Mouse (Mus musculus) limb, embryonic 11.5 days (tissue): Measurements from ENCODE around the gene Dyx1c1. TPM values are rescaled to one million over a fixed set of nuclear protein-coding genes. Genes with fewer than 3 reads are reported as not detected.

Experiments
- ATAC-seq: fragments of 200-750 bp; cut with Nextera tagmentation; 2 replicates; pipeline ENCODE4 v1.8.0; 2017; ENCODE audit warnings: low read depth; ENCODE audit not compliant: insufficient number of reproducible peaks, low FRiP score, low TSS enrichment
- DNase-seq: peaks from one replicate; pipeline ENCODE4 v3.0.0-alpha.2; 2015; ENCODE audit warnings: low spot score
- H3K27ac ChIP-seq: fragments of 300-500 bp; sonication (generic); replicated peaks from 2 replicates; pipeline ENCODE4 v1.5.1; 2014; ENCODE audit warnings: low read depth, mild to moderate bottlenecking, low read length
- H3K27me3 ChIP-seq: fragments of 300-500 bp; sonication (generic); 2 replicates; pipeline ENCODE4 v1.6.1; 2014; ENCODE audit warnings: mild to moderate bottlenecking, low read length, mixed read lengths; ENCODE audit not compliant: control insufficient read depth, insufficient read depth
- H3K36me3 ChIP-seq: fragments of 300-500 bp; sonication (generic); 2 replicates; pipeline ENCODE4 v1.6.1; 2014; ENCODE audit warnings: mild to moderate bottlenecking, low read length, moderate library complexity, mixed read lengths; ENCODE audit not compliant: control insufficient read depth, insufficient read depth
- H3K4me1 ChIP-seq: fragments of 300-500 bp; sonication (generic); 2 replicates; pipeline ENCODE4 v1.6.1; 2014; ENCODE audit warnings: low read length, mixed read lengths; ENCODE audit not compliant: control insufficient read depth, insufficient read depth
- H3K4me2 ChIP-seq: fragments of 300-500 bp; sonication (generic); 2 replicates; pipeline ENCODE4 v1.6.1; 2014; ENCODE audit warnings: low read depth, mild to moderate bottlenecking, moderate library complexity; ENCODE audit not compliant: severe bottlenecking
- H3K4me3 ChIP-seq: fragments of 300-500 bp; sonication (generic); 2 replicates; pipeline ENCODE4 v1.5.1; 2014; ENCODE audit warnings: low read depth, low read length
- H3K9ac ChIP-seq: fragments of 300-500 bp; sonication (generic); 2 replicates; pipeline ENCODE4 v1.6.1; 2014; ENCODE audit warnings: mild to moderate bottlenecking, low read length
- H3K9me3 ChIP-seq: fragments of 300-500 bp; sonication (generic); 2 replicates; pipeline ENCODE4 v1.6.1; 2016; ENCODE audit warnings: low read length; ENCODE audit not compliant: control insufficient read depth
- whole genome bisulfite sequencing: fragments of 180-500 bp; shearing (Covaris S2); extraction: QIAGEN DNeasy Blood & Tissue Kit; methylation state at CpG from one replicate; pipeline ENCODE4 v1.1.7; 2014; 5-methylcytosine and 5-hydroxymethylcytosine counted together
- polyA plus RNA-seq: library from polyadenylated mRNA; unstranded; fragments of >200 nt; fragmentation: Nextera tagmentation; extraction: Ambion mirVana; gene quantifications from 2 replicates; pipeline ENCODE4 v1.2.1, GENCODE M21; 2014

Gene Dyx1c1
- polyA plus RNA-seq, 1 experiment from 2014 or later = 1.2 TPM

DNA sequence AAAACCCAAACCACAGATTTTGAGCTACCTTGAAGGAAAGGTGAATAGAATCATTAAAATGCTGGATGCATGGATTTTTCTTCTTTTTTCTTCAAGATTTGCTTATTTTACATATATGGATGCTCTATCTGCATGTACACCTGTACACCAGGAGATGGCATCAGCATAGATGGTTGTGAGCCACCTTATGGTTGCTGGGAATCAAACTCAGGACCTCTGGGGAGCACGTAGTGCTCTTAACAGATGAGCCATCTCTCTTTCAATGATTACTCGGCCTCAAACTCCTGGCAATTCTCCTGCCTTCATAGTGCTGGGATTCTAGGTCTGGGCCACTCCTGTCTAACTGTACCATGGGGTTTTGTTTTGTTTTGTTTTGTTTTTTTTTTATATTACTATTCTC, 24.5 kb downstream of the Dyx1c1 start:
- Histone ChIP-seq H3K9me3 (no peaks in the 10 kb centered on the region), H3K4me1 (0 out of 2 replicates have a peak, but pooled peaks cover 4% of the 10 kb centered on the region), H3K4me3 (no peak overlapping the region), H3K27ac (no peak overlapping the region), H3K27me3 (no peaks in the 10 kb centered on the region), H3K4me2 (no peak overlapping the region), H3K9ac (no peak overlapping the region), H3K36me3 (no peaks in the 10 kb centered on the region)
- 77% methylated on average over 2 of the region's 2 CpGs for WGBS
- no peak for DNase-seq
- no peak for ATAC-seq

DNA sequence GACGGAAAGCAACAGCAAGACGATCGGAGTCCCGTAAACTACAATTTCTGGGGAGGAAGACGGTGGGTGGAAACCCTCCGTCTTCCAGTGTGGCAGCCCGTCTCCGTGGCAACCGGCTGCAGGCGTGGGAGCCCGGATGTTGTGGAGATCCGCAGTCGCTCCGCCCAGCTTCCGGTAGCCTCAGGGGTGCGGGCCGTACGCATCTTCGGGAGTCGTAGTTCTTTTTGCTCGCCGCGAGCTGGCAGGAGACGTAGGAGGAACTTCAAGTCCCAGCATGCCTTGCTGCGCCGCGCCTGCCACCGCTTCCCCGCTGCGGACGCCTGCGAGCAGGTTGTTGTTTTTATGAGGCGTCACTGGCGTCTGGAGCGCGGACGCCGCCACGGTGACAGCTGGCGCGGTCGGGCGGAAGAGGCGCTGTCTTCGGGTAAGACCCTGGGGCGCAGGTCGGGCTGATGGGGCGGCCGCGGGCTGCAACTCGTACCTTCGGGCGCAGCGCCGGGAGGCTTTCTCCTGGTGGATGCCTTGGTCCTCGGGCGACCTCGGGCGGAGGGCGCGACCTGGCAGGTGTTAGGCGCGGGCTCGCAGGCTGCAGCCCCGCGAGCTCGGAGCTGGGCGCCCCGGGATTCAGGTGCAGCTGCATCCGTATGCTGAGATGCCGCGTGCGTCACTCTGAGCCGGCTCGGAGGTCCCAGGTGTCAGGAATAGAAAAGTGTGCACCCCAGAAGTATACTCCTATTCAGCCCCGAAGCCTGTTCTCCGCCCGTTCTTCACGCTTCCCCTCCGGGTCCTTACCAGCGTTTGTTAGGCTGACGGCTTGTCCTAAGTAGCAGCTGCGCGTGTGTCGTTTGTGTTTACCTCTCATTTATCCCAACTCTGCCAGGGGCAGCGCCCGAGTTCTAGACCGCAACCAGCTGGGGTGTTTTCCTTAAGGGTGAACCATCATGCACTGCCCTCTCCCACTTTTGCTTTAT, 26.9 kb downstream of the Dyx1c1 start, which contains the start of the genes Ccpg1os and Ccpg1:
Gene Ccpg1os (minus strand): TSS at position 133 of the 971 bp plus-strand sequence.
Gene Ccpg1 (plus strand): TSS at position 180 of the 971 bp plus-strand sequence.
- Histone ChIP-seq H3K9ac (peak within 1 kb of the TSS; percentile 64), H3K9me3 (no peaks in the 10 kb centered on the region), H3K27ac (no peak within 1 kb of the TSS), H3K4me2 (peak within 1 kb of the TSS; percentile 92), H3K4me1 (0 out of 2 replicates have a peak, but pooled peaks cover 4% of the 10 kb centered on the region), H3K4me3 (peak within 1 kb of the TSS; percentile 87), H3K36me3 (no peaks in the 10 kb centered on the region), H3K27me3 (no peaks in the 10 kb centered on the region)
- ATAC-seq = peak; percentile 100
- peak; percentile 96 for DNase-seq
- under 1% methylated on average over 88 of the region's 88 CpGs for WGBS

DNA sequence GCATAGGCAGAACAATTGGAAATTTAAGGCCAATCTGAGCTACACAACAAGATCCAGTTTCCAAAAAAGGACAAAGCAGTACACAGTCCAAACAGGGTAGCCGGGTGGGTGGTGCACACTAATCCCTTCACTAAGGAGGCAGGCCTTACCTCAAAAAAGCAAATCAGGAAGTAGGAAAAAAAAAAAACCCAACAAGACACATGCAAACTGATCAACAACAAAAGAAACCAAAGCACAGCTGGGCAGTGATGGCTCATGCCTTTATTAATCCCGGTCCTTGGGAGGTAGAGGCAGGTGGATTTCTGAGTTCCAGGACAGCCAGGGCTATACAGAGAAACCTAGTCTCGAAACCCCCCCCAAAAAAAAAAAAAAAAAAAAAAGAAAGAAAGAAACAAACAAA, 29.1 kb downstream of the Dyx1c1 start:
- H3K4me3 ChIP-seq = no peak overlapping the region
- no peak overlapping the region for H3K9ac ChIP-seq
- no peaks in the 10 kb centered on the region for H3K27me3 ChIP-seq
- no peak overlapping the region for H3K4me2 ChIP-seq
- 70% methylated on average over 3 of the region's 3 CpGs for WGBS
- H3K36me3 ChIP-seq = no peaks in the 10 kb centered on the region
- DNase-seq = no peak
- no peaks in the 10 kb centered on the region for H3K9me3 ChIP-seq
- no peak overlapping the region for H3K27ac ChIP-seq
- 0 out of 2 replicates have a peak, but pooled peaks cover 4% of the 10 kb centered on the region for H3K4me1 ChIP-seq
- no peak for ATAC-seq

DNA sequence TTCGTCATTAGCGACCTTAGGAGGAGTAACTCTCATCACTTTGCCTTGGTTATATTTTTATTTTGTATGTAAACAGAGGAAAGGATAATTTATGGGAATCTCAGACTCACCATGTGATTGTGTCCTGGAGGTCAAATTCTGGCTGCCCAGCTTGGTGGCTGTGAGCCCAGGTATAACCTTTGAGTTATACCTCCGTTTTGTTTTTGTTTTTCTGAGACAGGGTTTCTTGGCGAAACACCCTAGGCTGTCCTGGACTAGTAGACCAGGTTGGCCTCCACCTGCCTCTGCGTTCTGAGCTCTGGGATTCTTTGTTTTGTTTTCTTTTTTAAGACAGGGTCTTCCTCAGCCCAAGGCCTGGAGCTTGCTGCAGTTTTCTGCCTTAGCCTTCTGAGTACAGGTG, 30.1 kb downstream of the Dyx1c1 start:
- H3K27me3 ChIP-seq = no peaks in the 10 kb centered on the region
- 87% methylated on average over 5 of the region's 5 CpGs for WGBS
- ATAC-seq = no peak

DNA sequence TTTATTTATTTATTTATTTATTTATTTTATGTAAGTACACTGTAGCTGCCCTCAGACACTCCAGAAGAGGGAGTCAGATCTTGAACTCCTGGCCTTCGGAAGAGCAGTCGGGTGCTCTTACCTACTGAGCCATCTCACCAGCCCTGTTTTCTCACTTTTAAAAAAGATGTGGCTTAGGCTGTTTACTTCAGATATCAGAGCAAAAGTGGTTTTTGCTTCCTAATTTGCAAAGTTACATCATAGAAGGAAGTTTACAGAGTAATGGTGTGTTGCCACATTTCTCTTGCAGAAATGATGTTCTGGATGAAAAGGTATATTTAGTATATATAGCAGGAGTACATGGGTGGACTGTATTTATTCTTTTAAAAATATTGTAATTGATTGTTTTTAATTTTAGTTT, 32.8 kb downstream of the Dyx1c1 start:
- Histone ChIP-seq H3K4me2 (no peak overlapping the region), H3K36me3 (no peaks in the 10 kb centered on the region), H3K9ac (no peak overlapping the region), H3K27me3 (no peaks in the 10 kb centered on the region), H3K27ac (no peak overlapping the region), H3K9me3 (no peaks in the 10 kb centered on the region), H3K4me1 (no peaks in the 10 kb centered on the region), H3K4me3 (no peak overlapping the region)
- 92% methylated on average over 2 of the region's 2 CpGs for WGBS
- no peak for DNase-seq
- ATAC-seq = no peak

More for the DNA sequence above, 30.1 kb downstream of the Dyx1c1 start:
- H3K4me3 ChIP-seq = no peak overlapping the region
- no peak for DNase-seq
- H3K4me1 ChIP-seq = 0 out of 2 replicates have a peak, but pooled peaks cover 4% of the 10 kb centered on the region
- no peaks in the 10 kb centered on the region for H3K9me3 ChIP-seq
- H3K9ac ChIP-seq = no peak overlapping the region
- H3K27ac ChIP-seq = no peak overlapping the region
- no peaks in the 10 kb centered on the region for H3K36me3 ChIP-seq
- no peak overlapping the region for H3K4me2 ChIP-seq

DNA sequence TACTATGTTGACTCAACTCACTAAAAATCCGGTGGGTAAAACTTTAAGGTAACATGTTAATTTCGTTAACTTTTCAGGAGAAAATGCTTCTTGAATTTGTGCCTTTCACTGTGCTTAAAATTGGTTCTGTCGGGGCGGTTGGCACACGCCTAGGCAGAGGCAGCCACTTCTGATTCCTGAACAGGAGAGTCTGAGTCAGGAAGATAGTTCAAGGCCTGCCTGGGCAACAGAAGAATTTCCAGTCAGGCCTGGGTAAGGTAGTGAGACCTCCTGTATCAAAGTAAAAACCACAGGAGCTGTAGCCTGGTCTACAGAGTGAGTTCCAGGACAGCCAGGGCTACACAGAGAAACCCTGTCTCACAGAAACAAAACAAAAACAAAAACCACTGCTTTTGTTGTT, 34.0 kb downstream of the Dyx1c1 start:
- H3K4me2 ChIP-seq = no peak overlapping the region
- no peak for ATAC-seq
- no peaks in the 10 kb centered on the region for H3K27me3 ChIP-seq
- whole genome bisulfite sequencing = 92% methylated on average over 5 of the region's 5 CpGs
- H3K4me3 ChIP-seq = no peak overlapping the region
- H3K4me1 ChIP-seq = no peaks in the 10 kb centered on the region
- no peak overlapping the region for H3K9ac ChIP-seq
- no peaks in the 10 kb centered on the region for H3K9me3 ChIP-seq
- H3K36me3 ChIP-seq = no peaks in the 10 kb centered on the region
- no peak for DNase-seq
- H3K27ac ChIP-seq = no peak overlapping the region

DNA sequence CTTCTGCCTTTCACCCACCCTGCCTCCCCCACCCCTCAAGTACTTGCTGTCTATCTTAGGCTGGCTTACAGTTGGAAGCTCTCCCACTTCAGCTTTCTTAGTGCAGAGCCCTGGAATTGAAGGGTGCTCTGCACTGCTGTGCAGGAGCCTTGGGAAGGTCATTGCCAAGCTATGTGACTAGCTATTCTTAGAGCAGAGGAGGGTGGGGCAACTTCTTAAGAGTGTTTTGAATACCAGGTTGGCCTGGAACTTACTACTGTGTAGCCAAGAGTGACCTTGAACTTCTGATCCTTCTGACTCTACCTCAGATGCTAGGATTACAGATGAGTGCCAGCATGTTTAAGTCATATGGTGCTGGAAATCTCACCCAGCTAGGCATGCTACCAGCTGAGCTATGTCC, 37.6 kb downstream of the Dyx1c1 start:
- H3K4me3 ChIP-seq = no peak overlapping the region
- no peaks in the 10 kb centered on the region for H3K9me3 ChIP-seq
- no peaks in the 10 kb centered on the region for H3K4me1 ChIP-seq
- H3K9ac ChIP-seq = no peak overlapping the region
- ATAC-seq (no peak), DNase-seq (no peak)
- no peak overlapping the region for H3K4me2 ChIP-seq
- H3K27ac ChIP-seq = no peak overlapping the region
- no peaks in the 10 kb centered on the region for H3K36me3 ChIP-seq
- H3K27me3 ChIP-seq = no peaks in the 10 kb centered on the region

DNA sequence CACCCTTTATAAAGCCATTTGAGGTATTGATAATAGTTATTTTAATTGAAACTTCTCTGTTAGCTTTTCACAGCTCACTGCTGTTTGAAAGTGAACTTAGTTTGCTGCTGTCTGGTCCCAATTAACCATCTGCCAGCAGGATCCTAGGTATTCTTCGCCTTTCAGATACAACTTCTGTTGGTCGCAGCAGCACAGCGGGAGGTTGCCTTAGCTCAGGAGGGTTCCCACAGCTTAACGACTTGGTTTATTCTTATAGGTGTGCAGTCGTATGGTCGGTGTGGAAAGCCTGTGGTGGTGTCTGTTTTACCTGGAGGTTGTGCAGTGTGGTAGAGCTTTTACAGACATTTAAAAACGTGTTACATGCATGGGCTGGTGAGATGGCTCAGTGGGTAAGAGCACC, 38.2 kb downstream of the Dyx1c1 start:
- WGBS = 55% methylated on average over 7 of the region's 7 CpGs
- H3K9me3 ChIP-seq = no peaks in the 10 kb centered on the region
- H3K36me3 ChIP-seq = no peaks in the 10 kb centered on the region
- H3K4me1 ChIP-seq = no peaks in the 10 kb centered on the region
- H3K4me2 ChIP-seq = no peak overlapping the region
- H3K4me3 ChIP-seq = no peak overlapping the region
- DNase-seq = no peak
- ATAC-seq = no peak
- H3K9ac ChIP-seq = no peak overlapping the region
- H3K27ac ChIP-seq = no peak overlapping the region
- no peaks in the 10 kb centered on the region for H3K27me3 ChIP-seq
